Mouse (Mus musculus): ENCODE measurements around the gene Gm20517. TPM values are rescaled to one million over a fixed set of nuclear protein-coding genes. Genes with fewer than 3 reads are reported as not detected.
A peak's percentile ranks its signal among the peaks of the same experiment; 100 is the strongest.

Gm20517 gene
- polyA plus RNA-seq, 1 experiment from 2014 or later: 3.8 TPM

DNA sequence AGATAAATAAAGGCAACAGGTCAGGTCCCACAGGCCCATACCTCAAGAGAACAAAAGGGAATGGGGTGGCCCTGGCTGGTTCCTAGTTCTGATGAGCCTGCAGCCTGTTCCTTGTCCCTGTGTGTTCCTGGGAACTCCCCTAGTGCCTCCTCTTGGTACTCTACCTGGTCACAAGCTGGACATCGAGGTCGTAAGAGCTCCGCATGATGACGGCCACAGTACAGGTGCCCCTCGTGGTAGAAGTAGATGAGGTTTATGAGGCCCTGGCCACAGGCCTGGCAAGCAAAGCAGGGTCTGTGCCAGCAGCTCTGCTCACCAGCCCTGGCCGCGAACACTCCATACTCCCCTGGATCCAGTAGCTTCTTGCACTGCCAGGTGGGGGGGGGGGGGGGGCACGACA is 78.5 kb downstream of the Gm20517 start:
- Histone ChIP-seq H3K79me2 (ENCODE audit: inconsistent target) (peaks cover 11% of the 10 kb centered on the region; the same call in 1 of the 2 replicates), H3K4me3 (ENCODE audit: inconsistent target) (no peak overlapping the region), H3K27ac (no peak overlapping the region), H3K36me3 (ENCODE audit: inconsistent target) (no peaks in the 10 kb centered on the region; the same call in 1 of the 2 replicates)
- WGBS (ENCODE audit: missing documents): 93% methylated on average over 7 of the region's 8 CpGs

DNA sequence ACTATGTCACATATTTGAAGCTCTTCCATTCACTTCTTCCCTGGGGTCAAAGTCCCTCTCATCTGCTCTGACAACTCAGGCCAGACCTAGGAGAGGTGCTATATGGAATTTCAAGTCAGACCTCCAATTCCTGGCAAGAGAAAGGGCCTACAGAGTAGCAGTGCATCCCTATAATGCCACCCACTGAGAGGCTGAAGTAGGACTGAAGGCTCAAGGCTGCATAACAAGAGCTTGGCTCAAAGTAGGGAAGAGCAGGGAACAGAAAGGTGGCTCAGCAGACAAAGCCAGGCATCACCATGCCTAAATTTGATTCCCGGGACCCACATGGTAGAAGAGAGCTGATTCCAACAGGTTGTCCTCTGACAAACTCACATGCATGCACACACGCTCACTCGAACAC is 80.3 kb downstream of the Gm20517 start:
- H3K79me2 ChIP-seq (ENCODE audit: inconsistent target): peaks cover 11% of the 10 kb centered on the region; the same call in 1 of the 2 replicates

DNA sequence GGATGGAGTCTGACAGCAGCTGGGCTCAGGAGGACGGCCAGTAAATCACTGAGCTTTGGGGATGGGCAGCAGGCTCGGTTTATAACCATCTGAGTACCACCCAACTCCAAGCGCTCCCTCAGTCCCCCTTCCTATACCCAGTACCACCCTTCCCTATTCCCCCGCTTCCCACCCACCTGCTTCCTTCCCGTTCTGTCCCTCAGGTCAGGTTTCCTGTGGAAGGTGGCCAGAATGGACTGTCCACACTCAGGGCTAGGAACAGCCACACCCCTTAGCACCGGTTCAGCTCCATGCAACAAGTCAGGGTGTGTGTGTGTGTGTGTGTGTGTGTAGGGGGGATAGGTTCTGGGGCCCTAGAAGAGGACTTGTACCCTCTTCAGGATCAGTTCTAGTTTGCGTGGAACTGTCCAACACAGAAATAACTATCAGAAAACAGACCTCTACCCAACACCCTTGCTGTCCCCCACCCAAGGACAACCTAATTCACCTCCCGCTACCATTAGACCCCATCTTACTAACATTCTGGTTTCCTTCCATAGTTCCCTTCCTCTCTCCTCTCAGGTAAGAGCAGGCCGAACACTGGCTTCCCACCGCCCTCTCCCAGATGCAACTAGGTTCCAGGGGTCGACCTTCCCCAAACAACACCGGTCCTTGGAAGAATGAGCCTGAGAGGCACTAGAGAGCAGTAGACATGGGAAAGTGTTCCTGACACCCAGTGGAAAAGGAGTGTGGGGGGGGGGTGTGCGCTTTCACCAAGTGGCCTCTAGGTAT is 82.5 kb downstream of the Gm20517 start:
- H3K36me3 ChIP-seq (ENCODE audit: inconsistent target): no peaks in the 10 kb centered on the region
- no peak overlapping the region for H3K27ac ChIP-seq
- WGBS (ENCODE audit: missing documents): 71% methylated on average over 12 of the region's 13 CpGs
- H3K4me3 ChIP-seq (ENCODE audit: inconsistent target): peak overlapping the region; percentile 32
- no peaks in the 10 kb centered on the region for H3K79me2 ChIP-seq (ENCODE audit: inconsistent target)

More for the DNA sequence above, 80.3 kb downstream of the Gm20517 start:
- no peak overlapping the region for H3K4me3 ChIP-seq (ENCODE audit: inconsistent target)
- H3K27ac ChIP-seq: no peak overlapping the region
- no peaks in the 10 kb centered on the region for H3K36me3 ChIP-seq (ENCODE audit: inconsistent target)
- 90% methylated on average over 3 of the region's 3 CpGs for WGBS (ENCODE audit: missing documents)

GRCm38 (mm10) chr17:47694442-47694502 is 82.9 kb downstream of the Gm20517 start, which contains the start of gene Gm21981:
Gm21981 (minus strand) TSS chr17:47694455.
- H3K4me3 ChIP-seq (ENCODE audit: inconsistent target): peak within 1 kb of the TSS; percentile 32
- H3K36me3 ChIP-seq (ENCODE audit: inconsistent target): no peaks in the 10 kb centered on the region
- WGBS (ENCODE audit: missing documents): 0% methylated on average over 3 of the region's 3 CpGs
- no peaks in the 10 kb centered on the region for H3K79me2 ChIP-seq (ENCODE audit: inconsistent target)
- H3K27ac ChIP-seq: no peak within 1 kb of the TSS

GRCm38 (mm10) chr17:47694503-47695336 is 83.3 kb downstream of the Gm20517 start, which contains the start of gene Prickle4:
Prickle4 (minus strand) TSS chr17:47694736.
- Histone ChIP-seq H3K27ac (no peak within 1 kb of the TSS), H3K36me3 (ENCODE audit: inconsistent target) (no peaks in the 10 kb centered on the region), H3K4me3 (ENCODE audit: inconsistent target) (peak within 1 kb of the TSS; percentile 32), H3K79me2 (ENCODE audit: inconsistent target) (no peaks in the 10 kb centered on the region)
- under 1% methylated on average over 65 of the region's 82 CpGs for WGBS (ENCODE audit: missing documents)

DNA sequence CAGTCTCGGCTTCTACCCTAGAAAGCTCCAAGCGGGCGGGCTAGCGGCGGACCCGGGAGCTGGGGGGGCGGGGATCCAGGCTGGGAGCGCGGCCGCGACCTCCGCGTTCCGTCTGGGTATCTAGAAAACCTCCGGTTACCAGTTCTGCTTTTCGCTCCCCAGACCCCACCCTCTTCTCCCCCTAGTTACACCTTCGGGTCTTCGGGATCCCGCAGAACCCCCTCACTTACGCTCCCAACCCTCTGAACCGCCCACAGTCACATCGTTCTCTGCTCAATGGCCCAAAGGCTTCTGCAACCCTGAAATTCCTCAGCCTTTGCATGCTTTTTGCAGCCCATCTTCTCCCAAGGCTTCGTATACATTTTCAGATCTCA is 83.9 kb downstream of the Gm20517 start:
- peak overlapping the region; percentile 17; the same call in 1 of the 2 replicates for H3K4me3 ChIP-seq (ENCODE audit: inconsistent target)
- H3K27ac ChIP-seq: no peak overlapping the region
- 2% methylated on average over 16 of the region's 23 CpGs for WGBS (ENCODE audit: missing documents)
- no peaks in the 10 kb centered on the region for H3K79me2 ChIP-seq (ENCODE audit: inconsistent target)
- no peaks in the 10 kb centered on the region for H3K36me3 ChIP-seq (ENCODE audit: inconsistent target)

GRCm38 (mm10) chr17:47698156-47698555 is 86.8 kb downstream of the Gm20517 start:
- H3K4me3 ChIP-seq (ENCODE audit: inconsistent target): no peak overlapping the region
- WGBS (ENCODE audit: missing documents): 92% methylated on average over 10 of the region's 10 CpGs
- H3K36me3 ChIP-seq (ENCODE audit: inconsistent target): no peaks in the 10 kb centered on the region
- H3K79me2 ChIP-seq (ENCODE audit: inconsistent target): no peaks in the 10 kb centered on the region
- no peak overlapping the region for H3K27ac ChIP-seq

- Histone ChIP-seq H3K79me2 (ENCODE audit: inconsistent target) (no peaks in the 10 kb centered on the region), H3K4me3 (ENCODE audit: inconsistent target) (no peak overlapping the region), H3K27ac (no peak overlapping the region), H3K36me3 (ENCODE audit: inconsistent target) (no peaks in the 10 kb centered on the region)
- 82% methylated on average over 2 of the region's 2 CpGs for WGBS (ENCODE audit: missing documents)
Observed at GRCm38 (mm10) chr17:47699055-47699454, 87.7 kb downstream of the Gm20517 start.

- no peaks in the 10 kb centered on the region for H3K79me2 ChIP-seq (ENCODE audit: inconsistent target)
- H3K4me3 ChIP-seq (ENCODE audit: inconsistent target): no peak overlapping the region
- WGBS (ENCODE audit: missing documents): 89% methylated on average over 9 of the region's 9 CpGs
- no peaks in the 10 kb centered on the region for H3K36me3 ChIP-seq (ENCODE audit: inconsistent target)
- no peak overlapping the region for H3K27ac ChIP-seq
Observed at GRCm38 (mm10) chr17:47701793-47702192, 90.4 kb downstream of the Gm20517 start.

- H3K36me3 ChIP-seq (ENCODE audit: inconsistent target): no peaks in the 10 kb centered on the region
- H3K27ac ChIP-seq: no peak overlapping the region
- no peaks in the 10 kb centered on the region for H3K79me2 ChIP-seq (ENCODE audit: inconsistent target)
- WGBS (ENCODE audit: missing documents): 91% methylated on average over 28 of the region's 28 CpGs
- H3K4me3 ChIP-seq (ENCODE audit: inconsistent target): no peak overlapping the region
Observed at GRCm38 (mm10) chr17:47702548-47703345, 91.4 kb downstream of the Gm20517 start.

GRCm38 (mm10) chr17:47703556-47703955 is 92.2 kb downstream of the Gm20517 start:
- no peak overlapping the region for H3K27ac ChIP-seq
- no peak overlapping the region for H3K4me3 ChIP-seq (ENCODE audit: inconsistent target)
- WGBS (ENCODE audit: missing documents): 80% methylated on average over 20 of the region's 20 CpGs
- H3K36me3 ChIP-seq (ENCODE audit: inconsistent target): no peaks in the 10 kb centered on the region
- H3K79me2 ChIP-seq (ENCODE audit: inconsistent target): no peaks in the 10 kb centered on the region

GRCm38 (mm10) chr17:47704692-47705091 is 93.3 kb downstream of the Gm20517 start:
- Histone ChIP-seq H3K4me3 (ENCODE audit: inconsistent target) (no peak overlapping the region), H3K36me3 (ENCODE audit: inconsistent target) (no peaks in the 10 kb centered on the region), H3K27ac (no peak overlapping the region), H3K79me2 (ENCODE audit: inconsistent target) (no peaks in the 10 kb centered on the region)
- 77% methylated on average over 4 of the region's 4 CpGs for WGBS (ENCODE audit: missing documents)

GRCm38 (mm10) chr17:47706196-47706595 is 94.8 kb downstream of the Gm20517 start:
- H3K4me3 ChIP-seq (ENCODE audit: inconsistent target): no peak overlapping the region
- H3K36me3 ChIP-seq (ENCODE audit: inconsistent target): no peaks in the 10 kb centered on the region
- H3K79me2 ChIP-seq (ENCODE audit: inconsistent target): no peaks in the 10 kb centered on the region
- WGBS (ENCODE audit: missing documents): 100% methylated on average over 1 of the region's 1 CpGs
- H3K27ac ChIP-seq: no peak overlapping the region

GRCm38 (mm10) chr17:47707961-47708360 is 96.6 kb downstream of the Gm20517 start:
- H3K4me3 ChIP-seq (ENCODE audit: inconsistent target): no peak overlapping the region
- H3K79me2 ChIP-seq (ENCODE audit: inconsistent target): no peaks in the 10 kb centered on the region
- H3K27ac ChIP-seq: no peak overlapping the region
- no peaks in the 10 kb centered on the region for H3K36me3 ChIP-seq (ENCODE audit: inconsistent target)
- 94% methylated on average over 3 of the region's 3 CpGs for WGBS (ENCODE audit: missing documents)

DNA sequence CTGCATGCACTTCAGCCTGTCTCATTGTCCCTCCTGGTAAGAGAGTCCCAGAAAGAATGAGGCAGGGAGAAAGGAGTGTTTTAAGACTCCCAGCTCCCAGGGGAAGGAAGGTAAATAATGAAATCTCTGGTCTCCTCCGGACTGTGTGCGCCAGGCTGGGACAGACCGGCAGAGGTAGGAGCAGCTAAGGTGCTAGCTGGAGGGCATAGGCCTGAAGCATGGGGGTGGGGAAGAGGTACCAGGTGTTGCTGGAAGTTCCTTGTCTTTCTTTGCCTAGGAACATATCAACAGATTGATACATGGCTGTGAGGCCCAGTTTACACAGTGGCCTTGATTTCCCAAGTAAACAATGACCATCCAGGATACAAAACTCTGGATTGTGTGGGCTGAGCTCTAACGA is 97.6 kb downstream of the Gm20517 start:
- 93% methylated on average over 4 of the region's 4 CpGs for WGBS (ENCODE audit: missing documents)
- Histone ChIP-seq H3K4me3 (ENCODE audit: inconsistent target) (no peak overlapping the region), H3K79me2 (ENCODE audit: inconsistent target) (no peaks in the 10 kb centered on the region), H3K27ac (no peak overlapping the region), H3K36me3 (ENCODE audit: inconsistent target) (no peaks in the 10 kb centered on the region)

Data from macrophage (primary cell).